Mouse (Mus musculus) limb, embryonic 14.5 days (tissue): ENCODE measurements around the gene Rabggtb. TPM values are rescaled to one million over a fixed set of nuclear protein-coding genes. Genes with fewer than 3 reads are reported as not detected.

Experiments used
- ATAC-seq: fragments of 200-750 bp; cut with Nextera tagmentation; 2 replicates; pipeline ENCODE4 v1.8.0; 2017; ENCODE audit warnings: low read depth, moderate number of reproducible peaks, moderate TSS enrichment; ENCODE audit not compliant: low FRiP score
- DNase-seq: peaks from one replicate; pipeline ENCODE4 v3.0.0-alpha.2; 2015; ENCODE audit warnings: low spot score
- H3K27ac ChIP-seq: fragments of 300-500 bp; sonication (generic); replicated peaks from 2 replicates; pipeline ENCODE4 v1.5.1; 2014; ENCODE audit warnings: low read depth, mild to moderate bottlenecking, low read length, moderate library complexity, mixed read lengths
- H3K27me3 ChIP-seq: fragments of 300-500 bp; sonication (generic); 2 replicates; pipeline ENCODE4 v1.6.1; 2014; ENCODE audit warnings: low read length, mixed read lengths; ENCODE audit not compliant: control insufficient read depth, insufficient read depth
- H3K36me3 ChIP-seq: fragments of 300-500 bp; sonication (generic); 2 replicates; pipeline ENCODE4 v1.6.1; 2014; ENCODE audit warnings: mild to moderate bottlenecking, low read length, moderate library complexity, mixed read lengths; ENCODE audit not compliant: control insufficient read depth, insufficient read depth
- H3K4me1 ChIP-seq: fragments of 300-500 bp; sonication (generic); 2 replicates; pipeline ENCODE4 v1.6.1; 2014; ENCODE audit warnings: antibody characterized with exemption, low read length, mixed read lengths; ENCODE audit not compliant: control insufficient read depth, insufficient read depth
- H3K4me2 ChIP-seq: fragments of 300-500 bp; sonication (generic); replicated peaks from 2 replicates; pipeline ENCODE4 v1.6.1; 2014; ENCODE audit warnings: low read depth, mild to moderate bottlenecking, low read length, moderate library complexity; ENCODE audit not compliant: severe bottlenecking
- H3K4me3 ChIP-seq: fragments of 300-500 bp; sonication (generic); replicated peaks from 2 replicates; pipeline ENCODE4 v1.5.1; 2014; ENCODE audit warnings: low read length
- H3K9ac ChIP-seq: fragments of 300-500 bp; sonication (generic); 2 replicates; pipeline ENCODE4 v1.6.1; 2014; ENCODE audit warnings: mild to moderate bottlenecking, low read depth, low read length, moderate library complexity; ENCODE audit not compliant: severe bottlenecking
- H3K9me3 ChIP-seq: fragments of 300-500 bp; sonication (generic); 2 replicates; pipeline ENCODE4 v1.6.1; 2016; ENCODE audit warnings: low read length; ENCODE audit not compliant: control insufficient read depth
- POLR2A ChIP-seq: fragments of 200-500 bp; IDR thresholded peaks from 2 replicates; pipeline ENCODE4 v1.8.0; 2012; ENCODE audit warnings: inconsistent platforms, mild to moderate bottlenecking, moderate library complexity, borderline replicate concordance; ENCODE audit not compliant: insufficient read depth, insufficient read length; ENCODE audit errors: extremely low read depth
- WGBS: fragments of 180-500 bp; shearing (Covaris S2); extraction: QIAGEN DNeasy Blood & Tissue Kit; methylation state at CpG from one replicate; pipeline ENCODE4 v1.1.7; 2014; 5-methylcytosine and 5-hydroxymethylcytosine counted together
- polyA plus RNA-seq, 2 experiments: library from polyadenylated mRNA; depleted of rRNA in 1 of 2; stranded (reverse) in 1 of 2; unstranded in 1 of 2; fragments of >200 nt; fragmentation: Nextera tagmentation in 1 of 2; extraction: Ambion mirVana in 1 of 2; gene quantifications; 2 replicates each; pipeline versions ENCODE4 v1.2.1 to v1.2.3; 2012 to 2014

Gene Rabggtb
- polyA plus RNA-seq, 2 experiments = 50.7 to 115 TPM

DNA sequence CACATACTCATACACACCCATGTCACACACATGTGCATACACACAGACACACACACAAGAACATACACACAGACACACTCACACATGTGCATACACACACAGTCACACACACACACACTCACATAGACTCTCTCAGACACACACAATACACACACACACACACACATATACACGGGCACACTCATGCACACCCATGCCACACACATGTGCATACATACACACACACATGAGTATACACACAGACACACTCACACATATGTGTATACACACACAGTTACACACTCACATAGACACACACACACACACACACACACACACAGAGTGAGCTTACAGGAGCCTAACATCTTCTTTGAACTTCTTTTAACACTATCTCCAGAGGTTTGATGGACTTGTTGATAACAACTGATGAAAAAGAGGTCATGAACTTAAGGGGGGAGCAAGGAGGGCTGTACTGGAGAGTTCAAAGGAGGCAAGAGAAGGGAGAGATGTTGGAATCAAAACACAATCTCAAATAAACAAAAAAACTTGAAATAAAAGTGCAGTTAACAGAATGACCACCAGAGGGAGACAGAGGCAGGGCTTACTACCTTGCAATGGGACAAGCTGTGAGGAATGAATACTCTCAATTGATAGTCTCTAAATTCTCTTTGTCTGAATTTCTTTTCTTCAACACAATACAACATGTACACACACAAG is 46.4 kb upstream of the Rabggtb start:
- Histone ChIP-seq H3K4me3 (no peak overlapping the region), H3K27ac (no peak overlapping the region), H3K27me3 (no peaks in the 10 kb centered on the region), H3K9ac (no peak overlapping the region), H3K9me3 (no peaks in the 10 kb centered on the region), H3K4me1 (no peaks in the 10 kb centered on the region), H3K36me3 (no peaks in the 10 kb centered on the region), H3K4me2 (no peak overlapping the region)
- no peak for ATAC-seq
- TF ChIP-seq POLR2A = no peak
- WGBS = 95% methylated on average over 1 of the region's 1 CpGs
- peak; percentile 54 for DNase-seq

DNA sequence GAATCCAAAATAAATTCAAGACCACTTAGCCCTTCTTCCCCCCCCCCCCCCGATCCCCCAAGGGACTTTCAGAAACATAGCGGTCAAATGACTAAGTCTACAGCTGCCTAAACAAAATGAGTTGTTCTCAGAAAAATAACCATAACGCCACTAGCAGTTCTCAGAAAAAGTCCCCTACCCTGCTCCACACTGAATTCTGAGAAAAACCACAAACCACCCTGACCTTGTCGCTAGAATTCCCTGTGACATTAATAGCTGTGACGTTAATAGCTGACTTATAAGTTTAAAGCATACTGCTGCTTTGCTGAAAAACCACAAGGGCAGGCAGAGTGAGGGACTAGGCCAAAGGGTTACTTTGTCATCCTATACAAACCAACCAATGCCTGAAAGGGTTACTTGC is 45.1 kb upstream of the Rabggtb start:
- no peak overlapping the region for H3K9ac ChIP-seq
- WGBS = 82% methylated on average over 5 of the region's 5 CpGs
- ATAC-seq (no peak), DNase-seq (no peak)
- H3K4me1 ChIP-seq = no peaks in the 10 kb centered on the region
- no peaks in the 10 kb centered on the region for H3K9me3 ChIP-seq
- no peaks in the 10 kb centered on the region for H3K27me3 ChIP-seq
- H3K4me2 ChIP-seq = no peak overlapping the region
- no peaks in the 10 kb centered on the region for H3K36me3 ChIP-seq
- H3K27ac ChIP-seq = no peak overlapping the region
- no peak for TF ChIP-seq POLR2A
- H3K4me3 ChIP-seq = no peak overlapping the region

DNA sequence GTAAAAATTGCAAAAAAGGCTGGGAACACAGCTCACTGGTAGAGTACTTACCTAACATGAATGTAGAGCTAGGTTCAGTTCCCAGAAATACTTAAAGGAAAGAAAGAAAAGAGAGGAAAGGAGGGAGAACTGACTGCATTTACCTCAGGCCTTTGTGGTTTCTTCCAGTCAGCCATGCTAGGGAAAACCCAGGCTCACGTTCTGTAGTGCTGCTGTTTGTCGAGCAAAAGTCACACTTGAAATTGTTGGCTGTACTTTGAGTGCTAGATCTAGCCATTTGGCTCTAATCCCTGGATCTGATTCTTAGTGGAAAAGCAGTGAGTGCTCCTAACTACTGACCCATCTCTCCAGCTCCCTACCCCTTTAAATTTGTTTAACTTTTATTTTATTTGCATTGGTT is 35.4 kb upstream of the Rabggtb start:
- Histone ChIP-seq H3K27me3 (no peaks in the 10 kb centered on the region), H3K36me3 (no peaks in the 10 kb centered on the region), H3K4me1 (peaks cover 1% of the 10 kb centered on the region), H3K9ac (no peak overlapping the region), H3K9me3 (no peaks in the 10 kb centered on the region), H3K4me3 (no peak overlapping the region), H3K27ac (no peak overlapping the region), H3K4me2 (no peak overlapping the region)
- ATAC-seq (no peak), DNase-seq (no peak)
- WGBS = 65% methylated on average over 2 of the region's 2 CpGs
- TF ChIP-seq POLR2A = no peak

DNA sequence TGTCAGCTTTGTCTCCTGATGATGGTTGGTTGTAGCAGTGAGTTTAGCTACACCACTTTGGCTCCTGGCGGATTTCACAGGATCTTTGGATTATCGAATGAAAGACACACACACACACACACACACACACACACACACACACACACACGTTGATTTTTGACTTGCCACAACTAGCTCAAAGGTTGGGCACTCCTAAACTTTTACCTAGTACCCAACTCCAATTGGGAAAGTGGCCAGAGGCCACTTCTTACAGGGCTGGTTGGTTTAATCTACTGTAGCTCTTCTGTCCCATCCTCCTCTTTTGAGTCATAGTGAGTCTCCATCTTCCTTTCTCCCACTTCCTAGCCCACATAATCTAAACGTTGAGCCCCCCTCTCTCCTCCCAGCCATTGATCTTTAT is 34.5 kb upstream of the Rabggtb start:
- no peak overlapping the region for H3K4me2 ChIP-seq
- no peak for TF ChIP-seq POLR2A
- no peaks in the 10 kb centered on the region for H3K9me3 ChIP-seq
- no peak for DNase-seq
- WGBS = 70% methylated on average over 4 of the region's 4 CpGs
- H3K27ac ChIP-seq = no peak overlapping the region
- no peaks in the 10 kb centered on the region for H3K27me3 ChIP-seq
- H3K4me3 ChIP-seq = no peak overlapping the region
- H3K4me1 ChIP-seq = peaks cover 10% of the 10 kb centered on the region
- no peak for ATAC-seq
- H3K9ac ChIP-seq = no peak overlapping the region
- H3K36me3 ChIP-seq = no peaks in the 10 kb centered on the region

DNA sequence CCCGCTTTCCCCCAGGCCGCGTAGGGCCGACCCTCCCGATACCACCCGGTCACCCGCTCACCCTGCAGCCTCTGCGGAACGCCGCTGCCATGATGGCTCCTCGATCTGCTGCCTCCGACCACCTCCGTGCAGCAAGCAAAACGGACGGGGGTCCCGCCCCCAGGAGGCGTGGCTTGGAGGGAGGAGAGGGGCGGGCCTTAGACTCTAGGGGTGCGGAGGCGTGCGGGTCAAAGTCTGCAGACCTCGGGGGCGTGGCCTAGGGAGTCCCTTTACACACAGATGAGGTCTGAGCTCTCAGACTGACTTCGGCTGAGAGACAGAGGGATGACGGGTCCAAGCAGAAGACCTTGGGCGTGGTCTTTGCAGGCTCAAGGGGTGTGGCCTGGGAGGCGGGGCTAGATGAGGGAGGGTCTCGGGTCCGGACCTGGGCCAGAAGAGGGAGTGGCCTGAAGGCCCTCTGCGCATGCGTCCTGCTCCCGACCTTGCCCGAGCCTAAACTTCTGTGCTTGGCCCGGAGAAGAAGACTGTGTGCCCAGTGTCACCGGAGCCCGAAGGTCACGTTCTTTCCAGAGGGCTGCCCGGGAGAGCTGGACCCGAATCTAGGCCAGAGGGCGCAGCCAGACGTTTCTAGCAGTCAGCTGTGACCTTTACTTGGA is 31.7 kb upstream of the Rabggtb start, which contains the start of gene Acadm:
Gene Acadm (minus strand): TSS at position 298 of the 656 bp plus-strand sequence.
- Histone ChIP-seq H3K27ac (peak within 1 kb of the TSS; percentile 77), H3K4me1 (peaks cover 10% of the 10 kb centered on the region), H3K4me3 (peak within 1 kb of the TSS; percentile 62), H3K27me3 (no peaks in the 10 kb centered on the region), H3K36me3 (peaks cover 7% of the 10 kb centered on the region), H3K9me3 (no peaks in the 10 kb centered on the region), H3K9ac (peak within 1 kb of the TSS; percentile 62), H3K4me2 (peak within 1 kb of the TSS; percentile 64)
- WGBS = 1% methylated on average over 38 of the region's 41 CpGs
- DNase-seq (peak; percentile 98), ATAC-seq (peak; percentile 96)
- peak; percentile 82; the same call in 1 of the 2 replicates for TF ChIP-seq POLR2A
